Mouse (Mus musculus) forebrain, embryonic 16.5 days (tissue): ENCODE results near the gene Ostm1. TPM values are rescaled to one million over a fixed set of nuclear protein-coding genes. Genes with fewer than 3 reads are reported as not detected.

ENCODE experiments used
- ATAC-seq: fragments of 200-750 bp; cut with Nextera tagmentation; 2 replicates; pipeline ENCODE4 v1.8.0; 2017; ENCODE audit warnings: mild to moderate bottlenecking, moderate library complexity
- H3K27ac ChIP-seq: fragments of 300-500 bp; sonication (generic); 2 replicates; pipeline ENCODE4 v1.5.1; 2014; ENCODE audit warnings: low read length, control low read depth
- H3K27me3 ChIP-seq: fragments of 300-500 bp; sonication (generic); replicated peaks from 2 replicates; pipeline ENCODE4 v1.6.1; 2014; ENCODE audit warnings: low read length; ENCODE audit not compliant: control insufficient read depth, insufficient read depth
- H3K36me3 ChIP-seq: fragments of 300-500 bp; sonication (generic); 2 replicates; pipeline ENCODE4 v1.6.1; 2014; ENCODE audit not compliant: control insufficient read depth, insufficient read depth
- H3K4me1 ChIP-seq: fragments of 300-500 bp; sonication (generic); replicated peaks from 2 replicates; pipeline ENCODE4 v1.6.1; 2014; ENCODE audit warnings: low read length; ENCODE audit not compliant: control insufficient read depth, insufficient read depth
- H3K4me2 ChIP-seq: fragments of 300-500 bp; sonication (generic); 2 replicates; pipeline ENCODE4 v1.6.1; 2014; ENCODE audit warnings: mild to moderate bottlenecking, low read length, control low read depth
- H3K4me3 ChIP-seq: fragments of 300-500 bp; sonication (generic); replicated peaks from 2 replicates; pipeline ENCODE4 v1.5.1; 2014; ENCODE audit warnings: mild to moderate bottlenecking, low read length, control low read depth
- H3K9ac ChIP-seq: fragments of 300-500 bp; sonication (generic); replicated peaks from 2 replicates; pipeline ENCODE4 v1.6.1; 2014; ENCODE audit warnings: low read depth, low read length, control low read depth
- H3K9me3 ChIP-seq: fragments of 300-500 bp; sonication (generic); 2 replicates; pipeline ENCODE4 v1.6.1; 2016; ENCODE audit warnings: low read length; ENCODE audit not compliant: control insufficient read depth
- WGBS: fragments of 180-500 bp; shearing (Covaris S2); extraction: QIAGEN DNeasy Blood & Tissue Kit; methylation state at CpG from one replicate; pipeline ENCODE4 v1.1.7; 2014; 5-methylcytosine and 5-hydroxymethylcytosine counted together
- polyA plus RNA-seq: library from polyadenylated mRNA; unstranded; fragments of >200 nt; fragmentation: Nextera tagmentation; extraction: Ambion mirVana; gene quantifications from 2 replicates; pipeline ENCODE4 v1.2.1, GENCODE M21; 2015

Ostm1 gene
- polyA plus RNA-seq, 1 experiment from 2014 or later: 49.3 TPM

DNA sequence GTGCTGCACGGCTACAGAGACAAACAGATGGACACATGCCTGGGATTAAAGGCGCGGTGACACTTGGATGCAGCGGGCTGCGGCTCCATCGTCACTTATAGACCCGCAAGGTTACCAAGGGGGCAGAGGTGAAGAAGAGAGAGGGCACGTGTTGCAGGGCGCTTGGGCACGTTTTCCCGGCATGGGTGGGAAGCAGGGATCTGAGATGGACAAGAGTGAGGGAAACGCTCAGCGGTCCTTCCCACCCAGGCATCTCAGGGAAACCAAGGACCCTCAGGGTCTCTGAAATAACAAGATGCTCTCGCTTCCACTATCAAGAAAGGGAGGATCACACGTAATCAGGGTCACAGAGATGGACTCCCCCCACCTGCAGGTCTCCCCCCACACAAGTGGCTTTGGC is 10.7 kb upstream of the Ostm1 start:
- peak overlapping the region; percentile 32 for H3K4me3 ChIP-seq
- no peak overlapping the region for H3K27ac ChIP-seq
- peaks cover 28% of the 10 kb centered on the region for H3K4me1 ChIP-seq
- H3K27me3 ChIP-seq: no peaks in the 10 kb centered on the region; the same call in 1 of the 2 replicates
- H3K9me3 ChIP-seq: no peaks in the 10 kb centered on the region
- H3K36me3 ChIP-seq: no peaks in the 10 kb centered on the region
- H3K9ac ChIP-seq: peak overlapping the region; percentile 14
- H3K4me2 ChIP-seq: peak overlapping the region; percentile 60
- peak; percentile 18; the same call in 1 of the 2 replicates for ATAC-seq
- WGBS: 27% methylated on average over 15 of the region's 15 CpGs

DNA sequence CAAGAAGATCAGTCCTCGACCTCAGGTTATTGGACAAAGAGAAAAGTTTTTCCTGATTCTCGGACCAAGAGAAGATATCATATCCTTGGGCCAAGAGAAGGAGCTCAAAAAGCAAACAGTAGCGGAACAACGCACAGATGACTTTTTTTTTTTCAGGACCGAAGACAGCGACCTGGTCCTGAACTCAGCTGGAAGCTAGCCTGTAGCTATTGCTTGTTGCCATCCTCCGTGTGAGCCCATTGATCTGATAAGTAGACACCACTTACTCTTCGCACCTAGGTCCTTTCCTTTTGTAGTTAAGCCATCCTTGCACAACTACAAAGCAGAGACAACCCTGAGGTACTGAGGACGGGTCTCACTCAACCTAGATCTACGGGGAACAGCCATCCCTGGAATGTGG is 9.0 kb upstream of the Ostm1 start:
- H3K4me1 ChIP-seq: peaks cover 38% of the 10 kb centered on the region
- no peak overlapping the region for H3K9ac ChIP-seq
- H3K27ac ChIP-seq: no peak overlapping the region
- ATAC-seq: no peak
- H3K36me3 ChIP-seq: no peaks in the 10 kb centered on the region
- no peak overlapping the region for H3K4me2 ChIP-seq
- no peak overlapping the region for H3K4me3 ChIP-seq
- WGBS: 36% methylated on average over 10 of the region's 10 CpGs
- no peaks in the 10 kb centered on the region for H3K9me3 ChIP-seq
- no peaks in the 10 kb centered on the region; the same call in 1 of the 2 replicates for H3K27me3 ChIP-seq

DNA sequence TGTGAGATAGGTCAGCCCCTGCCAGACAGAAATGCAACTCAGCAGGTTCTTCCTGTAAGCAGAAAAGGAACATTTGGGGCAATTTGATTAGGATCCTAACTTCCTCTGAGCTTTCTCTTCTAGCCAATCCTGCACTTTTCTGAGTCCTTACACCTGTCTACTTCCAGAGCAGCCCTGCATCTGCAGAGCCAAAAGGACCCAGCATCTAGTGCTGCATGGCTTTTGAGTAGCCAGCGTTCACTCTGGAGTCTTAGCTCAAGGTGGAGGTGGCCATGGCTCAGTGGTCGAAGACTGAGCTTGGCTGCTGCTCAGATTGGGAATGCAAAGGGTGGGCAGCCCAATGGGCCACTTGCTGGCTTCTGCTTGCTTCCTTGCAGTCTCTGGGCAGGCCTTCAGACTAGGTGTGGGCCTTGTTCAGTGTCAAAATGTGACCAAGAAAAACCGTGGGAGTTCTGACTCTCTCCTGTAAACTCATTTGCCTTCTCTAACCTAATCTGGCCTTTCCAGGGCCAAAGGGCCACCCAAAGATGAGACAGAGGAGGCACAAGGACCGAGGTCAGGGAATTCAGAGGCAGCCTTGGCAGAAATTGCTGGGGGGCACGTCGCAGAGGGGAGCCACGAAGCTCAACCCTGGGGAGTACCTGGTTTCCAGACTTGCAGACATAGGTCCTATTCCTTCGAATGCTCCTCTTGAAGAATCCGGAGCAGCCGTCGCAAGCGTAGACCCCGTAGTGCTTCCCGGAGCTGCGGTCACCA is 5.9 kb upstream of the Ostm1 start:
- Histone ChIP-seq H3K27me3 (no peaks in the 10 kb centered on the region), H3K4me2 (peak overlapping the region; percentile 89), H3K4me1 (peaks cover 53% of the 10 kb centered on the region), H3K4me3 (peak overlapping the region; percentile 22), H3K9ac (0 out of 2 replicates have a peak overlapping the region, but pooled peaks have one; percentile 32), H3K9me3 (no peaks in the 10 kb centered on the region), H3K36me3 (no peaks in the 10 kb centered on the region), H3K27ac (peak overlapping the region; percentile 27; the same call in 1 of the 2 replicates)
- 4% methylated on average over 15 of the region's 15 CpGs for WGBS
- no peak for ATAC-seq

DNA sequence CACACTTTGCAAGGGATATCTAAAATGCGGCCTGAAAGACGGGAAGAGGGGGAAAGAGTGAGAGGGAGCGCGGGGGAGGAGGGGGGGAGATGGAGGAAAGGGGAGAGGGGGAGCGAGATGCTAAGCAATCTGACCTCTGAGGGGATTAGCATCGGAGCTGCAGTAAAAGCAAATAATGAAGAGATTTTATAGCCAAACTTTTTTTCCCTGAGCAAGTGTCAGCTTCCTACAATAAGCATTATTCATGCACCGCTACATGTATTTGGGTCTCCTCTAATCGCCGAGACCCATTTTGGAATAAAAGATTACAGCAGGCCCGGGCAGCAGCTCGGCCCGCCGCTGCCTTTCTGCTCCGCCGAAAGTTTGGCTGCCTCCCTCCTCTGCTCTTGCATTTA is 5.3 kb upstream of the Ostm1 start:
- peak; percentile 54 for ATAC-seq

DNA sequence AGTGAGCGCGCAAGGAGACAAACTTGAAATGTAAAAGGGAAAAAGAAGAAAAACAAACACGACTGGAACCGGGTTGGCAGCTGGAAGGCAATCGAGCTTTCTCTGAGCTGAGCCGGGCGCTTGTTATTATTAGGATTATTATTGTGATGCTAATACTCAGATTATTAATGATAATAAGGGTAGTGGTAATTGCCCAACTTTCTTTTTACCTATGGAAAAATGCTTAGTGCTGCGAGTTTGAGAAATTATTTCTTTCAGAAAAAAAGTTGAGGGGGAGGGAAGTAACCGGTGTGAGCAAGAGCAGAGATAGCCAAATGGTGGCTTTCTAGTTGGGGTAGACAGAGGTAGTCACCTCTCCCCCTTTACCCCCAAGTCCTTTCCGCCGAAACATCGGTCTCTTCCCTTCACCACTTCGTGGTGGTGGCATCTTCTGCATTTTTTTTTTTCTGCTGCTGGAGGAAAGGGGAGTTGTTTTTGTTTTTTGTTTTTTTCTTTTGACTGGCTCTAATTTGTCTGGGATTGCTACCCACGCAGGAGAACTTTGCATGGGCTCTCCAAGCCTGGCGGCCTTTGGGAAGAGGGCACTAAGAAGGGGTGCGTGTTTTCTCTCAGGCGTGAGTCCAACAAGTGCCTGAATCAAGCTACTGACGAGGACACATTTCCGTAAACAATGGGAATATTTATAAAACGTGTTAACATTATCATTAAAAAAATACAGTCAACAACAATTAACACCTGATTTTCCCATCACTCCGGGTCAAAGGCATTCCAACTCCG is 4.7 kb upstream of the Ostm1 start:
- no peaks in the 10 kb centered on the region for H3K9me3 ChIP-seq
- ATAC-seq: no peak
- H3K36me3 ChIP-seq: no peaks in the 10 kb centered on the region
- peaks cover 54% of the 10 kb centered on the region for H3K4me1 ChIP-seq
- H3K4me3 ChIP-seq: peak overlapping the region; percentile 45
- peak overlapping the region; percentile 89 for H3K4me2 ChIP-seq
- 2% methylated on average over 22 of the region's 22 CpGs for WGBS
- H3K9ac ChIP-seq: peak overlapping the region; percentile 62; the same call in 1 of the 2 replicates
- H3K27me3 ChIP-seq: no peaks in the 10 kb centered on the region
- H3K27ac ChIP-seq: peak overlapping the region; percentile 74

More for the DNA sequence above, 5.3 kb upstream of the Ostm1 start:
- Histone ChIP-seq H3K4me3 (peak overlapping the region; percentile 22), H3K27me3 (no peaks in the 10 kb centered on the region), H3K9ac (0 out of 2 replicates have a peak overlapping the region, but pooled peaks have one; percentile 32), H3K27ac (no peak overlapping the region), H3K4me2 (peak overlapping the region; percentile 89), H3K4me1 (peaks cover 53% of the 10 kb centered on the region), H3K36me3 (no peaks in the 10 kb centered on the region), H3K9me3 (no peaks in the 10 kb centered on the region)
- under 1% methylated on average over 15 of the region's 15 CpGs for WGBS

DNA sequence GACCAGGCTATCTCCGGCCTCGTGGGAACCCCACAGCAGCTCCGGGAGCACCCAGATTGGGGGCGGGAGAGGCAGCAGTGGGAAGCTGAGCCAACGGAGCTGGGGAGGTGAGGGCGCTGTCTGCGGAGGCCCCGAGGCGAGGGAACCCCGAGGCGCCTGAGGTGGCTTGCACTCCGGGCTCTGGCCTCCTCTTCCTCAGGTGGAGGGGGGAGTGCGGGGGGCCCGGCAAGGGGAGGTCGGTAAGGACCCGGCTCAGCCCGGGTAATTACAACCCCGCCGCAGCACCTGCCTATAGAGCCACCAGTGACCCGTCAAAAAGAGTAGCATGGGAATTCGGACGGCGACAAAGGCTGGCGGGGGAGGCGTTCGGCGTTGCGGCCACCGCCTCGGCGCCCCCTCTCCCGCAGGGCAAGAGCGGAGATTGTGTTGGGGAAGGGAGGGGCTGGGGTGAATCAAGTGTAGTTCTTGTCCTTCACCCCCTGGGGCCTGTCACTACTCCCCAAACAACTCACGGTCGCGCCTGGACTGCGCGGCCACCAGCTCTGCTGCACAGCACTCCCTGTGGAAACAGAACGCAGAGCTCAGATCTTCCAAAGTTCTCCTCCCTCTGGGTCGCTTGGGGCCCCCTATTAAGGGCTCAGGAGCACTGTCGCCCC is 4.0 kb upstream of the Ostm1 start:
- Histone ChIP-seq H3K4me1 (peaks cover 59% of the 10 kb centered on the region), H3K36me3 (no peaks in the 10 kb centered on the region), H3K27ac (peak overlapping the region; percentile 74), H3K4me3 (peak overlapping the region; percentile 45), H3K27me3 (no peaks in the 10 kb centered on the region), H3K9ac (peak overlapping the region; percentile 62), H3K9me3 (no peaks in the 10 kb centered on the region), H3K4me2 (peak overlapping the region; percentile 89)
- ATAC-seq: 0 out of 2 replicates have a peak, but pooled peaks have one; percentile 5
- WGBS: under 1% methylated on average over 41 of the region's 41 CpGs

DNA sequence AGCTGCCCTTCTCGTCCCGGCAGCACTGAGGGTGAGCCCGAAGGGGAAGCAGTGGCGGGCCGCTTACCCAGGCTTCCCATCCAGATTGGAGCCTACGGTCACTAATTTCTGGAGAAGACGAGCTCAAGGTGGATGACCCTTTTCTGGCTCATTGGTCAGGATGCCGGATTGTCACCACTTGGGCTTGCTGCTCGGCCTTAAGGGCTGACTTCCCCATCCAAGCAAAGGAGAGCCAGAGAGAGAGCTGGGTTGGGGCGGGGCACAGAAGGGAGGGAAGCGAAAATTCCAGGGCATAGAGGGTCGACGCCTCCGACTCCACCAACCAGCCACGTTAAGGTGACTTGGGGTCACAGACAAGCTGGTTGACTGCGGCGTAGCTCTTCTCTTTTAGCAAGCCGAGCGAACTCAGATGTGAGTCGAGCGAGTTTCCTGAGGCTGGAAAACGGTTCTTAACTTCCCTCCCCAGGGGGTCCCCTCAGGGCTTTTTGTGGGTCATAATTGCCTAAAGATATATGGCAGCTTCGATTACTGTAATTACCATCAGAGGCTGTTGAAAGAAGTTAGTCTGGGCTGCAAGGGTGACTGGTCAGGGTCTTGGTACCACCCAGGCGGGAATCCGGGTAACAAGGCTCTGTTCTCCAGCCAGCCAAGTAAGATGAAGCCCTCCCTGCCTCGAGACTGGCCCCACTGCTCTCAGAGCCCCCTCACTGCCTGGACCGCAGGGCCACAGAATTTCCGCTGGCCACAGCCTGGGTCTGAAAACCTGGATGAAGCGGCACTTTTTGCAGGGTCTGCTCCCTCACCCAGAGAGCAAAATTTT is 3.3 kb upstream of the Ostm1 start:
- H3K9me3 ChIP-seq: no peaks in the 10 kb centered on the region
- under 1% methylated on average over 29 of the region's 29 CpGs for WGBS
- H3K4me1 ChIP-seq: peaks cover 62% of the 10 kb centered on the region
- H3K4me2 ChIP-seq: peak overlapping the region; percentile 89
- peak overlapping the region; percentile 74 for H3K27ac ChIP-seq
- ATAC-seq: no peak
- H3K27me3 ChIP-seq: no peaks in the 10 kb centered on the region
- peak overlapping the region; percentile 62 for H3K9ac ChIP-seq
- no peaks in the 10 kb centered on the region for H3K36me3 ChIP-seq
- H3K4me3 ChIP-seq: peak overlapping the region; percentile 45

DNA sequence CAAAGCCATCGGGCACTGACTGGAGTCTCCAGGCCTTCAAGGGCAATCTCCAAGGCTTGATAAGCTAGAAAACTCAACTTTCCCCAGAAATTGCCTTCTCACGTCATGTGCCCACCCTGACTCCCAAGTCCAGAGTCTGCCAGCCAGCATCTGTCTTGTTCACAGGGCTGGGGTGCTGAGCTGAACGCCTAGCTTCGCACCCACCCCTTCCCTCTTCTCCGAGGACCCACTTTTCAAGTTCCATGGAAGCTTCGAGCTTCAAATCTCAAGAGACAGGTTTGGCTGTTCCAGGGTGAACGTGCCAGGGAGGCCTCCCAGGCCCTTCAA is 2.7 kb upstream of the Ostm1 start:
- no peak for ATAC-seq
- H3K27ac ChIP-seq: peak overlapping the region; percentile 3; the same call in 1 of the 2 replicates
- peak overlapping the region; percentile 89 for H3K4me2 ChIP-seq
- H3K9me3 ChIP-seq: no peaks in the 10 kb centered on the region
- H3K36me3 ChIP-seq: no peaks in the 10 kb centered on the region
- H3K9ac ChIP-seq: peak overlapping the region; percentile 62
- 5% methylated on average over 7 of the region's 7 CpGs for WGBS
- no peaks in the 10 kb centered on the region for H3K27me3 ChIP-seq
- peaks cover 68% of the 10 kb centered on the region for H3K4me1 ChIP-seq
- peak overlapping the region; percentile 45 for H3K4me3 ChIP-seq
